Mouse (Mus musculus): ENCODE measurements around the gene Itih5. TPM values are rescaled to one million over a fixed set of nuclear protein-coding genes. Genes with fewer than 3 reads are reported as not detected.

Itih5 gene
- polyA plus RNA-seq, 1 experiment from 2014 or later = 3.7 TPM

DNA sequence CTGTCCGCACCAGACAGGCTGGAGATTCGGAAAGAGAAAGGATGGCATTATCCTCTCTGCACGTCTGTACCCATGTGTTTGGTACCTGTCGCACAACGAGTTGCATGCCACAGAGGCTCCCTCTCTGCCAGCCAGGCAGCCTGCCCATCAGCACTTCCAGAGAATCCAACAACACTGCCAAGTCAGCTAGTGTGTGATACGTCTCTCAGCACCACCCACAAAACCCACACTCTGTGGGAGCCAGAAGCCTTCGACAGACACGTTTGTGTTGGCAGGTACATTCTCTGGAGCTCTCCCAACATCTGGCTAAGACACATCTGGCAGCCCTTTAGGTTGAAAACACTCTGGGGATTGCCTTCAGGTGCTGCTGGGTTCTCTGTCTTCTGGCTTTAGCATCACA lies 6.2 kb upstream of the Itih5 start:
- 87% methylated on average over 8 of the region's 8 CpGs for WGBS
- H3K27me3 ChIP-seq (ENCODE audit: control insufficient read depth, insufficient read depth, low read length) = no peaks in the 10 kb centered on the region
- no peak overlapping the region for H3K27ac ChIP-seq (ENCODE audit: low read depth, low read length)
- no peak overlapping the region for H3K9ac ChIP-seq (ENCODE audit: low read length)
- H3K36me3 ChIP-seq (ENCODE audit: control insufficient read depth, insufficient read depth, low read length) = no peaks in the 10 kb centered on the region
- H3K4me3 ChIP-seq (ENCODE audit: low read depth, low read length) = no peak overlapping the region
- no peaks in the 10 kb centered on the region for H3K4me1 ChIP-seq (replicated peaks; ENCODE audit: control insufficient read depth, insufficient read depth, low read length)
- ATAC-seq (replicated peaks; ENCODE audit: low FRiP score) (no peak), DNase-seq (ENCODE audit: low spot score) (no peak)
- no peaks in the 10 kb centered on the region for H3K9me3 ChIP-seq (ENCODE audit: control insufficient read depth, low read length)
- H3K4me2 ChIP-seq (ENCODE audit: low read depth, low read length, severe bottlenecking) = no peak overlapping the region

DNA sequence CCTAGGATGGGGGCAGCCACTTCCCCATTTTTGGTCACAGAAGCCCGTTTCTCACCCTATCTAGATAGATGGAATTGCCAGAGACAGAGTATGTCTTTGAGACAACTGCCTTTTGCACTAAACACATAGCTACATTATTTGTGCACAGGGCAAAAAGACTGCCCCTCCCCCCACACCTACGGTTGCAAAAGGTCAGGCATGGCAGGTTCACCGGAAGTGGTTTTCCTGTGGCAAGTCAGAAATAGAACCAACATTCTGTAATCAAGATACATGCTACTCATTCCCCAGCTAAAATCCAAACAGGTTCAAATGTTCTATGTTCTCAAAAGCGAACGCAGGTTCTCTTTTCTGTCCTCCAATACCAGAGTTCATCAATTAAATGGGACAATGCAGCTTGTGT lies 781 bp upstream of the Itih5 start:
- H3K9me3 ChIP-seq (ENCODE audit: control insufficient read depth, low read length) = no peaks in the 10 kb centered on the region
- no peaks in the 10 kb centered on the region; the same call in 1 of the 2 replicates for H3K27me3 ChIP-seq (ENCODE audit: control insufficient read depth, insufficient read depth, low read length)
- H3K4me2 ChIP-seq (ENCODE audit: low read depth, low read length, severe bottlenecking) = no peak overlapping the region
- H3K36me3 ChIP-seq (ENCODE audit: control insufficient read depth, insufficient read depth, low read length) = no peaks in the 10 kb centered on the region
- H3K4me1 ChIP-seq (replicated peaks; ENCODE audit: control insufficient read depth, insufficient read depth, low read length) = 0 out of 2 replicates have a peak, but pooled peaks cover 2% of the 10 kb centered on the region
- WGBS = 87% methylated on average over 5 of the region's 5 CpGs
- H3K9ac ChIP-seq (ENCODE audit: low read length) = no peak overlapping the region
- ATAC-seq (replicated peaks; ENCODE audit: low FRiP score) (no peak), DNase-seq (ENCODE audit: low spot score) (no peak)
- no peak overlapping the region for H3K4me3 ChIP-seq (ENCODE audit: low read depth, low read length)
- H3K27ac ChIP-seq (ENCODE audit: low read depth, low read length) = no peak overlapping the region

DNA sequence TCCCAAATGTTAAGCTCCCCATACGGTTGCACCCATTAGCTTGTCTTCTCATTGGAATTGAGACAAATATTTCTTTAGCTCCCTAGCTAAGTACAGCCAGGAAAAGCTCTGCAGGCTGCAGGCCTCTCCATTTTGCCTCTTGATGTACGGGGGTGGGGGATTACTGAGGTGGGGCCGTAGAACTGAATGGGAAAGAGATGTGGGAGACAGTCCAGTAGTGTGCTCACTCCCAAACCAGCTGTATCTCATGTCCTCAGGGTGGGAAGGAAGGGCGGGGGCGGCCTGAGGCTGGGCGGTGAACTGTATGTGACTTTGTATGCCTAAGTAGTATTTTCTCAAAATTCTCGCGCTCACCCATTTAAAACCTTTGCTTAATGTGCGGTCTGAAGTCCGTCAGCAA lies 3.8 kb downstream of the Itih5 start:
- DNase-seq (ENCODE audit: low spot score) = no peak
- no peaks in the 10 kb centered on the region for H3K9me3 ChIP-seq (ENCODE audit: control insufficient read depth, low read length)
- no peak overlapping the region for H3K4me2 ChIP-seq (ENCODE audit: low read depth, low read length, severe bottlenecking)
- ATAC-seq (replicated peaks; ENCODE audit: low FRiP score) = no peak
- H3K4me3 ChIP-seq (ENCODE audit: low read depth, low read length) = no peak overlapping the region
- no peak overlapping the region for H3K27ac ChIP-seq (ENCODE audit: low read depth, low read length)
- WGBS = 85% methylated on average over 10 of the region's 10 CpGs
- 0 out of 2 replicates have a peak, but pooled peaks cover 2% of the 10 kb centered on the region for H3K4me1 ChIP-seq (replicated peaks; ENCODE audit: control insufficient read depth, insufficient read depth, low read length)
- no peak overlapping the region for H3K9ac ChIP-seq (ENCODE audit: low read length)
- no peaks in the 10 kb centered on the region for H3K36me3 ChIP-seq (ENCODE audit: control insufficient read depth, insufficient read depth, low read length)
- no peaks in the 10 kb centered on the region; the same call in 1 of the 2 replicates for H3K27me3 ChIP-seq (ENCODE audit: control insufficient read depth, insufficient read depth, low read length)

DNA sequence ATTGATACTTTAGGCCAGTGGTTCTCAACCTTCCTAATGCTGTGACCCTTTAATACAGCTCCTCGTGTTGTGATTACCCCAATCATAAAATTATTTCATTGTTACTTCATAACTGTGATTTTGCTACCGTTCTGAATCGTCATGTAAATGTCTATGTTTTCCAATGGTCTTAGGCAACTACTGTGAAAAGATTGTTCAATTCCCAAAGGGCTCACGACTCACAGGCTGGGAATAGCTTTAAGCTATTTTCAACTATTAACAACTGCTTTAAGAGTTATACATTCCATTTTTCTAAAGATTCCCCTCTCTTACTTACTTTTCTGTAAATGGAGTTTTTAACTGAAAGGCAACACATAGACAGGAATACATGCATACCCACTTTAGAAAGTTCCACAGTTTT lies 8.6 kb downstream of the Itih5 start:
- ATAC-seq (replicated peaks; ENCODE audit: low FRiP score) (no peak), DNase-seq (ENCODE audit: low spot score) (no peak)
- H3K27me3 ChIP-seq (ENCODE audit: control insufficient read depth, insufficient read depth, low read length) = no peaks in the 10 kb centered on the region
- WGBS = 89% methylated on average over 4 of the region's 4 CpGs
- H3K36me3 ChIP-seq (ENCODE audit: control insufficient read depth, insufficient read depth, low read length) = no peaks in the 10 kb centered on the region
- H3K9ac ChIP-seq (ENCODE audit: low read length) = no peak overlapping the region
- H3K4me2 ChIP-seq (ENCODE audit: low read depth, low read length, severe bottlenecking) = no peak overlapping the region
- H3K4me1 ChIP-seq (replicated peaks; ENCODE audit: control insufficient read depth, insufficient read depth, low read length) = no peaks in the 10 kb centered on the region
- no peak overlapping the region for H3K27ac ChIP-seq (ENCODE audit: low read depth, low read length)
- no peaks in the 10 kb centered on the region for H3K9me3 ChIP-seq (ENCODE audit: control insufficient read depth, low read length)
- no peak overlapping the region for H3K4me3 ChIP-seq (ENCODE audit: low read depth, low read length)

DNA sequence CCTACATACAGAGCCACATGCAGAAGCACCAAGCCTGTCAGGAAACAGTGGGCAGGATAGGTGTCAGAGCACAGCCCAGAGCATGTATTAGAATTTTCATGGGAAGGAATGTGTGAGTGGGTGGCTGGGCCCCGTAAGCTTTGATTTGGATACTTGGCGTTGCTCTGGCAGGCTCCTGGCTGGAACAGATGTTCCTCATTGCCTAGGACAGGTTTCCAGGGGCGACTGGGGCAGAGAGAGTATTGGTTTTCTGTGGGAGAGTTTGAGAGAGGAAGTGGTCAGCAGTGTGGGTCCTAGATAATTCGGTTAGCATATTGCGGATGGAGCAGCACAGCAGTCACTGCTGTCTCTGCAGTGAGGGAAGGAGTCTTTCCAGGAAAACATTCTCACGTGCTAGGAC lies 13.3 kb downstream of the Itih5 start:
- H3K27me3 ChIP-seq (ENCODE audit: control insufficient read depth, insufficient read depth, low read length) = no peaks in the 10 kb centered on the region
- no peaks in the 10 kb centered on the region for H3K9me3 ChIP-seq (ENCODE audit: control insufficient read depth, low read length)
- no peak for ATAC-seq (replicated peaks; ENCODE audit: low FRiP score)
- no peak overlapping the region for H3K4me2 ChIP-seq (ENCODE audit: low read depth, low read length, severe bottlenecking)
- no peak for DNase-seq (ENCODE audit: low spot score)
- H3K27ac ChIP-seq (ENCODE audit: low read depth, low read length) = no peak overlapping the region
- H3K4me3 ChIP-seq (ENCODE audit: low read depth, low read length) = no peak overlapping the region
- no peaks in the 10 kb centered on the region for H3K4me1 ChIP-seq (replicated peaks; ENCODE audit: control insufficient read depth, insufficient read depth, low read length)
- no peak overlapping the region for H3K9ac ChIP-seq (ENCODE audit: low read length)
- 78% methylated on average over 6 of the region's 6 CpGs for WGBS
- no peaks in the 10 kb centered on the region for H3K36me3 ChIP-seq (ENCODE audit: control insufficient read depth, insufficient read depth, low read length)

DNA sequence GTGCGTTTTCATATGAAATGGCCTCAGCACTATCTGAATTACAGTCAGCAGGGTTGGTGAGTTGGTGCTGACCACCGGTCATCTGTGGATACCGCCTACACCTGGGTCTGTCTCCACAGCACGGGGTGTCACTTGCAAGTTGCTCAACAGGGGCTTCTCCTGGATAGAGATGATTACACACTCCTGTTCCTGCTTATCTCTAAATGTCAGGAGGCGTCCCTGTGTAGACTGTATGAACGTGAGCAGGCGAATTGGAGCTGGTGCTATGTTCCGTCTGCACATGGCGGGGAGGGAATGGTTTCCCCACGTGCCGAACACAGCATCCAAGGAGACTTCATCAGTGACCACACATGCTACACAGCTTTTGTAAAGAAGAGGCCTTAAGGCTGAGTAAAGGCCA lies 13.9 kb downstream of the Itih5 start:
- Histone ChIP-seq H3K4me2 (ENCODE audit: low read depth, low read length, severe bottlenecking) (no peak overlapping the region), H3K9ac (ENCODE audit: low read length) (no peak overlapping the region), H3K36me3 (ENCODE audit: control insufficient read depth, insufficient read depth, low read length) (no peaks in the 10 kb centered on the region), H3K4me3 (ENCODE audit: low read depth, low read length) (no peak overlapping the region), H3K9me3 (ENCODE audit: control insufficient read depth, low read length) (no peaks in the 10 kb centered on the region), H3K4me1 (replicated peaks; ENCODE audit: control insufficient read depth, insufficient read depth, low read length) (no peaks in the 10 kb centered on the region), H3K27ac (ENCODE audit: low read depth, low read length) (no peak overlapping the region), H3K27me3 (ENCODE audit: control insufficient read depth, insufficient read depth, low read length) (no peaks in the 10 kb centered on the region)
- DNase-seq (ENCODE audit: low spot score) = no peak
- no peak for ATAC-seq (replicated peaks; ENCODE audit: low FRiP score)
- WGBS = 91% methylated on average over 11 of the region's 11 CpGs

DNA sequence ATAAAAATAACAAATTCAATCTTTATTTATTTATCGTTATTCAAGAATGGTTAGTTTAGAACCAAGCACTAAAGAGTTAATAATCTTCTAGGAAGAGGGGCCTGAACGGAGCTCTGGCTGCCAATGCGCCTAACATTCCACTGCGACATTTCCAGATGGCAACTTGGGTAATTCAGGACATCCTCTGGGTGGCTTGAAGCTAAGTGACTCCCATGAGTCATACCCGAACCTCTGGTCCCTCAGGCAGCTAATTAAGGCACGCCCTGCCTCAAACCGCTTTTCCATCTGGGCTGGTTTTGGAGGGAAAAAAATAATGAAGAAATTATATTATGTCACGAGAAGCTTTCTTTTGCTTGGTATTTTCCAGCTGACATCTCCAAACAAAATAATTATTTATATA lies 14.6 kb downstream of the Itih5 start:
- WGBS = 74% methylated on average over 8 of the region's 8 CpGs
- Histone ChIP-seq H3K9me3 (ENCODE audit: control insufficient read depth, low read length) (no peaks in the 10 kb centered on the region), H3K9ac (ENCODE audit: low read length) (no peak overlapping the region), H3K36me3 (ENCODE audit: control insufficient read depth, insufficient read depth, low read length) (no peaks in the 10 kb centered on the region), H3K27ac (ENCODE audit: low read depth, low read length) (no peak overlapping the region), H3K4me1 (replicated peaks; ENCODE audit: control insufficient read depth, insufficient read depth, low read length) (no peaks in the 10 kb centered on the region), H3K4me2 (ENCODE audit: low read depth, low read length, severe bottlenecking) (no peak overlapping the region), H3K4me3 (ENCODE audit: low read depth, low read length) (no peak overlapping the region), H3K27me3 (ENCODE audit: control insufficient read depth, insufficient read depth, low read length) (no peaks in the 10 kb centered on the region)
- ATAC-seq (replicated peaks; ENCODE audit: low FRiP score) = no peak
- no peak for DNase-seq (ENCODE audit: low spot score)

DNA sequence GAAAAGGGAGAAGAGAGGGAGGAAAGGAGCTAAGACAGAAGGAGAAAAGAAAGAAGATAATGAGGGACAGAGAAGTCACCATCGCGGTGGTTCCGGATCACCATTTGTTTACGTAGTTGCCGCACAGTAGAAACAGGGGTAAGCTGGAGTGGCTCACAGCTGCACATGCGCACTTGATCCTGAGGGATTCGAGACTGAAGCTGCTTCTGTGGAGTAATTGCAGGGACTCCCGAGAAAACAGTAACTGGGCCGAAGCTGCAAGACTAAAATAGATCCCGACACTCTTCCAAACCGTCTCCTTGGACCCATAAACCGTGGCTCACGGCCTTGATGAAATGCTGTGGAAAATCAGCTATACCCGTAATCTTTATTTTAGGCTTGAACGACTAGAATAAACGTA lies 16.6 kb downstream of the Itih5 start:
- Histone ChIP-seq H3K27ac (ENCODE audit: low read depth, low read length) (no peak overlapping the region), H3K4me2 (ENCODE audit: low read depth, low read length, severe bottlenecking) (no peak overlapping the region), H3K9ac (ENCODE audit: low read length) (no peak overlapping the region), H3K36me3 (ENCODE audit: control insufficient read depth, insufficient read depth, low read length) (no peaks in the 10 kb centered on the region), H3K4me1 (replicated peaks; ENCODE audit: control insufficient read depth, insufficient read depth, low read length) (no peaks in the 10 kb centered on the region), H3K4me3 (ENCODE audit: low read depth, low read length) (no peak overlapping the region), H3K27me3 (ENCODE audit: control insufficient read depth, insufficient read depth, low read length) (no peaks in the 10 kb centered on the region), H3K9me3 (ENCODE audit: control insufficient read depth, low read length) (no peaks in the 10 kb centered on the region)
- ATAC-seq (replicated peaks; ENCODE audit: low FRiP score) = no peak
- WGBS = 88% methylated on average over 16 of the region's 16 CpGs
- no peak for DNase-seq (ENCODE audit: low spot score)

DNA sequence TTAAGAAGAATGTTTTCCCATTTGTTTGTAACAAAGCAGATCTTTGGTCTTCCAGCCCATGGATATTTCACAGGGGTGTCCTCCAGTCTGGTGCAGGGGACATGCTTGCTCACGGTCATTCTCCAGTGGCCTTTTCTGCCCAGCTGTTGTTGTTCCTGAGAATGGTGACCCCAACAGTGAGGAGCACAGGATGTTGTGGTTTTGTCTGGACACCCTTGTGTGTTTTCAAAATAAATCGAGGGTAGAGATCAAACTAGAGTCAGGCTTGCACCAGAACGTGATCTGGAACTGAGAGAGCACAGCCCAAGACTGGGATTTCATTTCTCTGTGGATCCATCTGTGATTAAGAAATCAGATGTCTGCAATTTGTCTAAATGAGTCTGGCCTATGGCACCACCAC lies 40.2 kb downstream of the Itih5 start:
- H3K4me2 ChIP-seq (ENCODE audit: low read depth, low read length, severe bottlenecking) = no peak overlapping the region
- WGBS = 77% methylated on average over 3 of the region's 3 CpGs
- no peak overlapping the region for H3K27ac ChIP-seq (ENCODE audit: low read depth, low read length)
- no peak overlapping the region for H3K9ac ChIP-seq (ENCODE audit: low read length)
- no peaks in the 10 kb centered on the region for H3K27me3 ChIP-seq (ENCODE audit: control insufficient read depth, insufficient read depth, low read length)
- ATAC-seq (replicated peaks; ENCODE audit: low FRiP score) = no peak
- H3K36me3 ChIP-seq (ENCODE audit: control insufficient read depth, insufficient read depth, low read length) = no peaks in the 10 kb centered on the region
- H3K9me3 ChIP-seq (ENCODE audit: control insufficient read depth, low read length) = no peaks in the 10 kb centered on the region
- H3K4me3 ChIP-seq (ENCODE audit: low read depth, low read length) = no peak overlapping the region
- no peak for DNase-seq (ENCODE audit: low spot score)
- no peaks in the 10 kb centered on the region for H3K4me1 ChIP-seq (replicated peaks; ENCODE audit: control insufficient read depth, insufficient read depth, low read length)
